Mouse (Mus musculus): Measurements from ENCODE around the gene Kcnq5.

- TF ChIP-seq GATA1 (IDR thresholded peaks at IDR 0.05; ENCODE audit: borderline replicate concordance, low read length) (no peak), CTCF (IDR thresholded peaks at IDR 0.05; ENCODE audit: low read depth, low read length) (no peak)
These were observed 339.3 kb downstream of the Kcnq5 start for GRCm38 (mm10) chr1:21622455-21622854.

Measured in G1E (cell line).